Mouse (Mus musculus) spleen, postnatal 36 days (tissue): Measurements from ENCODE around the gene Vwa5b2.

Source experiments
- DNase-seq, 2 experiments: peaks; one replicate each; pipeline ENCODE4 v3.0.0; 2022; ENCODE audit warnings: low spot score in 2 of 2, mixed read lengths in 1 of 2

Vwa5b2 gene

DNA sequence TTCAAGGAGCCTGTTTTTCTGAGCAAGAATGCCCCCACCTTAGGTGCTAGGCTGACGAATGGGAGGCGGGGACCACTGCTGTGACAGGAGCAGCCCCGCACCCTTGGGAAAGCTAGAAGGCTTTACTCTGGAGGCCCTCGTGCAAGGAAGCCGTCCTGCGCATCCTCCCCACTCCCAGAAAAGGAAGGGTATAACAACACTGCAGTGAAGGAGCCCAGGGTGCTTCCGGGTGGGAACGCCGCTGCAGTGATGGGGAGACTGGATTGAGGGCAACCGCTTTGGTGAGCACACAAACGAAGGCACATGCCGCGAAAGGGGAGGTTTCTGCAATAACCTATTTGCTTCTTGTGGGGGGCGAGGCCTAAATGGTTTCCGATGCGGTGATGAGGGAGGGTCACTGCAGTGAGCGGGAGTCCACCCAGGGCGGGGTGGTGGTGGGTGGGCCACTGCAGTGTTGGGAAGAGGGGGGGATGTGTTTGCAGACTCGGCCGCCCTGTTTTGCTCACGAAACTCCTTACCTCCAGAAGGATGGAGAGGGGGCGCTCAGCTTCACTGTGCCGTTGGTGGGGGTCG lies at the start of gene Vwa5b2:
Gene Vwa5b2 (plus strand): TSS at position 106 of the 573 bp plus-strand sequence.
- no peak for DNase-seq

DNA sequence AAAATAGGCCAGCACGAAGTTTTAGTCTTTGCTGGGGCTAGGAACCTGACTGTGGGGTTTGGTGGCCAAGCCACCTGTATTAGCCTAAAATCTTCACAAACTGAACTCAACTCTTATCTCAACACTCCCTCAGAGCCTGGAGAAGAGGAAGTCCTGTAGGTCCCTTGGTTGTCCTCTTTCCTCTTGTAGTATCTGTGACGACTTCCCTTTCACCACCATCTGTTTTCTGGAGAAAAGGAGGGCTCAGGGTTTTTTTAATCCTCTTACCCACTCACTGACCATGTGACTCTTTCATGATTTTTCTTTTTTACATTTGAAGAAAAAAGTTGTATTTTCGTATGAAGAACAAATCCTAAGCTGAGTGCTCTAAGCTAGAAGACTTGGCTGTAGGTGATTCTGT lies 49.6 kb upstream of the Vwa5b2 start:
- no peak for DNase-seq

DNA sequence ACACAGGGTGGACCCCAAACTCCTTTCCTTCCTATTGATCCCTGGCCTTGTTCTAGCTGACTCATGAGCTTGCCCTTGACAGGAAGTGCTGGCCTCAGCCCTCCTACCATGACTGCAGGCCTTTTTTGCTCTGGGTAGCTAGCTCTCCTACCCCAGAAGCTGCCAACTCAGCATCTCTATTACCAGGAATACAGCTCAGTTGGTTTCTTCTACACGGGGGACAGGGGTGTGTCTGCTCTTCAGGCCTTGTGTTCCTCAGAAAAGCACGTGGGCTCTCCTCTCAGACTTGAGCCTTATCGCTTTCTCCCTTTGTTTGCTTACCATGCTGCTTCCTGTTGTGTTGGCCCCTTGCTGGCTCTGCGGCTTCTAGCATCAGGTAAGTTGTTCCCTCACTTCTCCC lies 48.8 kb upstream of the Vwa5b2 start:
- DNase-seq, result no peak

DNA sequence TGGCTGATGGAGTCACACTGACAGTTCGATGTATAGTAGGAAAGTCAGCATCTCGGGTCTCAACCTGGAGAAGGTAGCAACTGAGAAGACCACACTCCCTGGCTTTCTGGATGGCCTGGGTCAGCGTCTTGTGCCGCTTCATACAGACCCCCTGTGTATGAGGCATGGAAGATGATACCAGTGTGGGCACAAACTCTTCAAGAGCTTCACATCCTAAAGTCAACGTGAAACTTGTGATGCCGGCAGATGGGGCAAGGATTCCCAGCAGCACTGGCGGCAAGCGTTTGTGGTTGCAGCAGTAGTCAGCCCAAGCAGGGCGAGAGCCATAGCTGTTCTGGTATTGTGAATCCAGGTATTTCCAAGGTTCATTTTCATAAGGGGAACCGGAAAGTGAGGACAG lies 43.6 kb upstream of the Vwa5b2 start:
- DNase-seq, result no peak

- DNase-seq, result no peak
Measured at GRCm38 (mm10) chr16:20547423-20547822, 41.8 kb upstream of the Vwa5b2 start.

DNA sequence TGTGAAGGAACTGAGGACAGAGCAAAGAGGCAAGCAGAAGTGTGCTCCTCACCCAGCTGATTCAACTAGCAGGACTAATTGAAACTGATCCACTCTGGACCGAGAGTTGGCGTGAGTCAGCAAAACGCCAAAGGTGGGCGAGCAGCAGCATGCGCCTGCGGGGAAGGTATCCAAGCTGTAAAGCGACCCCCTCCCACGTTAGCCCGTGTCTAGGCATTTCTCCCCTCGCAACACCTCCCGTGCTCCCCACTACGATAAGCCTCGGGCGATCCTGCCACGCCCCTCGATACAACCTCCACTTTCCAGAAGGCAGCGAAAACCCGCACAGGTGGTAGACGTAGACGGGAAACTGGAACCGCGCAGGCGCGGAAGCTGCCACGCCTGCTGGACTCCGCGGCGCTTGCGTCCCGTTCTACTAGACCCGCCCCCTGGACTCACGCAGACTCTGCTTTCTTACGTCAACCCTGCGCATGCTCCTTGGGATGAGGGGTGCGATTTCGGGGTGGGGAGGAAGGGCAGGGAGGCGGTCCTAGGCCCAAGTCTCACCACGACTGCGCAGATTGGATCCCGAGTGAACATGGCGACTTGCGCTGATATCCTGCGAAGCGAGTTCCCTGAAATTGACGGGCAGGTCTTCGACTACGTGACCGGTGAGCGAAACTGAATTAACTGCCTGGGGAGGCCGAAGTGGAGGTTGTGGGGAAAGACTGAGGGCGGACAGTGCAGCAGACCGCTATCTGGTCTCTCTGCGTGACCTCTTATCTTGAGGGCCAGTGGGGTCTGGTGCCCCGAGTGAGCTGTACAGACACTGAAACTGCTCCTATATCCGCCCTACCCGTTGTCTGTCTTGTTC lies 40.9 kb upstream of the Vwa5b2 start, which contains the start of gene Abcf3:
Gene Abcf3 (plus strand): TSS at position 482 of the 853 bp plus-strand sequence.
- DNase-seq, result peak; percentile 99

DNA sequence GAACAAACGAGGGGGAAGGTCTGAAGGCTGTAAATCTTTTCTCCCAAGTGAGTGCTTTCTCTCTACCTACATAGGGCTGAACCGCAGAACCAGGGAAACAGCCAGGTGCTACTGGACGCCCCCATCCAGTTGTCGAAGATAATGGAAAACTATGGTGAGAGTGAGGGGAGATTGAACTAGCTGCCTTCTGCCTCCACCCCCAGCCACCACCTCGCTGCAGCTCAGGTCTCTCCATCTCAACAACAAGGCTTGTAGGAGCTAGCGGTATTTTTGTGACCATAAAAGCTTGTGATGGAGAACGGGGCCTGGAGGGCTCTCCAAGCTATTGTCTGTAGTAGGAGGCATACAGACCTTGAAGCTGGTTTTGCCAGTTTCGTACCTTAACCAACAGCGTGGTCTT lies 40.1 kb upstream of the Vwa5b2 start:
- no peak for DNase-seq

GRCm38 (mm10) chr16:20551691-20552090 lies 37.6 kb upstream of the Vwa5b2 start:
- DNase-seq, result no peak

GRCm38 (mm10) chr16:20552594-20552993 lies 36.7 kb upstream of the Vwa5b2 start:
- no peak for DNase-seq

DNA sequence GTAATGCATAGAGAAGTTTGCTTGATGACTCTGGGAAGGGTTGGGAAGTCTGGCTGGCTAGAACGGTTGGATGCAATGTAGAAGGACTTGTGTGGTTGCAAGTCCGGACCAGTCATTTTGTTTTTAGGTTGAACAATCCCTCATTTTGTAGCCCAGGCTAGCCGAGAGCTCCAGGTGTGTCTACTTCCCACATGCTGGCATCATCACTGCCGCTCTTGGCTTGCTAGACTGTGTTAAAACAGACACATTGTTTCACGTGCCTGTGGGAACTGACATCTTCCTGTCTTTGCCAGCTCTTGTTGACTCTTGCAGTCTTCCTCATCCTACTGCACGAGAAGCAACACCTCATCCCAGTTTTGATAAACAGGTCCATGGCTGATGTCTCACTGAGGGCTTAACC lies 34.3 kb upstream of the Vwa5b2 start:
- no peak for DNase-seq

DNA sequence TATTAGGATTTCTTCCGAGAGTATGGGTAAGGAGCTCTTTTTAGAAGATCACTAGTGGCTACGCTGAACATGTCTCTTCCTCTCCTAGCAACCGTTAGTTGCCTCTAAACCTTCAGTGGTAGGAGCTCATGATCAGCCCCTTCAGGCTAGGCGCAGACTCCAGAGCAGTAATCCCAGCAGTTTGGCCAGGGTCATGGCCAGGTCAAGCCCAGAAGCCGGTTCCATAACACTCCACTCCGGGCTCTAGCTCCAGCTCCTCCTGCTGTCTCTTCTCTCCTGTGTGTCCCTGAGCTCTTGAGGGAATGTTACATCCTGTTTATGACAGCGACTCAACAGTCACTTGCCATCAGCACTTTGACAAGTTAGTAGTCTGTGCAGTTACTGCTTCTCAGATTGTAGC lies 31.9 kb upstream of the Vwa5b2 start:
- DNase-seq, result no peak

GRCm38 (mm10) chr16:20565075-20565474 lies 24.2 kb upstream of the Vwa5b2 start:
- no peak for DNase-seq

DNA sequence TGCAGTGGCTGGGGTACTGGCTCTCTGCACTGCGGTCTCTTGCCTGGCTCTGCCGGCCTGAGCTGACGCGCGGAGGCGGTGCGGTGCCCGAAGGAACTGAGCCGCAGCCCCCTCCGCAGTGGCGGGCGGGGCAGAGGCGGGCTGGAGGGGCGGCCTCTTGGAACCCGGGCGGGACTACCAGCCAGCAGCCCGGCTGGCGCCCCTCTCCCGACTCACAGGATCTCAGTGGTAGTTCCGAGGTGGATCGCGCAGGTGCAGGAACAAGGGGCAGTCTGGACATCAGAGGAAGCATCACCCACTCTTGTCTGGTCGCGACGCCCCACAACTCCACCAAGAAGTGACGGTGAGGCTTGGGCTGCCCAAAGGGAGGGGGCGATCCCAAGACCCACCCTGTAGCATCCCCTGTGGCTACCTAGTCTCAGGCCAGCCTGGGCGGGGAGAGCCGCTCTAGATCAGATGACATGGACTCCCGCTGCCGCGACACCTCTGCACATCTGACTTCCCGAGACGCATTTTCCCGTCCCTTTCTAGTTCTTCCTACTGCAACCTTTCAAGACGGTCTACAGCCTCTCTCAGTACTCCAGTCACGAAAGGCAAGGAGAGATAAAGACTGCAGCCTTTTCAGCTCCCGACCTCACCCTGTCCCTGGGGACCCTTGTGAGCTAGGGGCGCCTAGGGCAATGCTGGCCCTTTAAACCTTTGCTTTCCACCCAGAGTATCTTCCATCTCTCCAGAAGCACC lies 838 bp downstream of the Vwa5b2 start:
- DNase-seq, result no peak

DNA sequence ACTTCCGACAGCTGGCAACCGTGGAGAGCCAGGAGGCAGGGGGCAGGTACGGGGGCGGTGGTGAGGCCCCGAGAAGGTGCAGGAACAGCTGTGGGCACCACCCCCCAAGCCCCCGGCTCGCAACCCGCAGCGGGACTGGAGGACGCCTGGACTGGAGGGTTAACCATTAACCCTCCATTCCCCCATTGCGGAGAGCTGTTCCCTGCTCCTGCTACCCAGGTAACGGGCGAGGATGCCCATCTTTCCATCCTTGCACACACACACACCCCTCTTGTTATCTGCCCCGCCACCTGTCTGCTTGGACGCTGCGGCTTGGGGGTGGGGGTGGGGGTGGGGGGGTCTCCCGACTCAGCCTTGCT lies 1.4 kb downstream of the Vwa5b2 start:
- no peak for DNase-seq

- no peak for DNase-seq
Measured at GRCm38 (mm10) chr16:20591076-20591705, 1.9 kb downstream of the Vwa5b2 start.

DNA sequence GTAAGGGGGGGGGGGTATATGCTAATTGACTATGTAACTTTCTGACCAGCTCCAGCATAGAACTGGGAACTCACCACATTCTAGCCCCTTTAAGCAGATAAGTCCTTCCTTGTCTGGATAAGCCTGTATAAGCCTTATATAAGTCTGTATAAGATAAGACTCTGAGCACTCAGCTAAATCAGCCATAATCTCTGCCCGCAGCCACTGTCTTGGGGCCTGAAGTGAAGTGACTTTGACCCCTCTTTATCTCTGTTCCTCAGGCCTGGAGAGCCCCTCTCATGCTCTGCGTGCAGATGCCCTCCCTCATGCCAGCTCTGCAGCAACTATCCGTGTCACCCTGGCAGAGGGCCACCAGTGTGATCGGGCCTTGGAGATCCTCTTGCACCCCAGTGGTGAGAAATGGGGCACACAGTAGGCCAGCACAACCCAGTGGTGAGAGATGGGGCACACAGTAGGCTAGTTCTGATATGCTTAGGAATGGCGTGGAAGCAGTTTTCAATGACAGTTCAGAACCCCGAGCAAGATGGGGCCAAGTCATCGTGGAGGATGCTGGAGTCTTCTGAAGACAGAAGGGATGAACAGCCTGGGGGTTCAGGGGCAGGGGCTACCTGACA lies 5.9 kb downstream of the Vwa5b2 start:
- DNase-seq, result no peak

DNA sequence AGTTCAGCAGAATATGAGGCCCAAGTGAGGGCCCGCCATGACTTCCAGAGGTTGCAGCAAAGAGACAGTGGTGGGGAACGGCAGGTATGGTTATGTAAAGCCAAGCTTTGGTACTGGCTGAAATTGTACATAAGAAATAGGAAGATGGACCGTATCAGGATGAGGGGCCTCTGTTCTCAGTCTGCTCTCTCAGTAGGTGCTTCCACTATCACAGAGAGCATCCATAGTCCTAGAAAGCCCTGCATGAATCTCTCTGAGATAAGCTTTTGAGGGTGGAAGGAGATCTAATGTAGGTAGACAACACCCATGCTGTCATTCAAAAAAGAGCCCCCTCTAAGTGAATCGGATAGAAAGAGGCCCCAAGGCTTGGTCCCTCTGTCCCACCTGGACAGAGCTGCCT lies 6.5 kb downstream of the Vwa5b2 start:
- DNase-seq, result no peak

DNA sequence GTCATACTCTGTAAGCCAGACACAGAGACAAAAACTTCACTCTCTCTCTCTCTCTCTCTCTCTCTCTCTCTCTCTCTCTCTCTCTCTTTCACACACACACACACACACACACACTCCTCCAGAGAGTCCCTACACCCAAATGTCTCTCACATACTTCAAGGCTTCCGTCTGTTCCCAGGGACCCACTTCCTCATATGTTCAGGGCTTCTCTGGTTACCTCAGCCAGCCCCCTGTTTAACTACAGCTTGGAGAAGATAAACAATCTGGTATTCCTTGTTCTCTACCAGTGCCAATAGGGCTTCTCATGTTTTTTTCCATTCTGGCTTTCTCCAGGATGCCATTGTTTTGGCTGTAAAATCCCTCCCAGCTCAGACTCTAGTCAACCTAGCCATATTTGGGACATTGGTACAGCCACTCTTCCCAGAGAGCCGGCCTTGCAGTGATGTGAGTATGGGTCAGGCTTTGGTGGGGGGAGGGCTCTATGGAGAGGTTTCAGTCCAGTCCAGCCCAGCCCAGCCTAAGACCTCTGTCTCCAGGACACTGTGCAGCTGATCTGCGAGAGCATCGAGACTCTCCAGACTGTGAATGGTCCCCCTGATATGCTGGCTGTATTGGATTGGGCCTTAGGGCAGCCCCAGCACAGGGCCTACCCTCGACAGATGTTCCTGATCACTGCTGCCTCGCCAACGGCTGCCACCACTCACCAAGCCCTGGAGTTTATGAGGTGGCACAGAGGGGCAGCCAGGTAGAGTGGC lies 7.6 kb downstream of the Vwa5b2 start:
- DNase-seq, result no peak

DNA sequence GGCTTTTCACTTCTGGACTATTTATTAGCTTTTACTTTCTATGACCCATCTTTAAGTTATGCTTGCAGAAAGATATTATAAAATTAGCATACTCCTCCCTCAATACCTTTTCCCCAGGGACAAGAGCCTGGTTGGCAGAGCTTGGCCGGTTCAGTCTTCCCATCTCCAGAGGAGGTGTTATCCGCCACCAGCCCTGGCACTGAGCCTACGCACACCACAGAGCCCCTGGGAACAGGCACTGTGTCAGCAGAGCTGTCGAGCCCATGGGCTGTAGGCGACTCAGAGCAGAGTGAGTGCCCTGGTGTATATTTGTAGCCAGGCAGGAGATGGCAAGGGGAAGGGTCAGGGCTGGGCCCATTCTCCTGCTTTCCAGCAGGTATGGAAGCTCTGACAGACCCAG lies 11.2 kb downstream of the Vwa5b2 start:
- DNase-seq, result no peak

GRCm38 (mm10) chr16:20604705-20605104 lies 15.4 kb downstream of the Vwa5b2 start:
- DNase-seq, result no peak
